Mouse (Mus musculus): ENCODE results near the gene Mvb12a.

GRCm38 (mm10) chr8:71534263-71534810 lies 8.4 kb upstream of the Mvb12a start:
- TF ChIP-seq EP300 (IDR thresholded peaks at IDR 0.05; ENCODE audit: low read depth) (no peak), CTCF (IDR thresholded peaks at IDR 0.05; ENCODE audit: low read depth) (peak; percentile 31)

Measured in liver, postnatal 0 days (tissue).